Mouse (Mus musculus): ENCODE measurements at regions not wholly inside any gene's neighbourhood (a gene's known extent, or its start where the extent isn't known, plus 50 kb on each side); places are given as distances from the start of the nearest gene placed in this dataset.

GRCm38 (mm10) chr7:73184208-73185070 lies 190.9 kb upstream of the Rgma start:
- no peaks in the 10 kb centered on the region for H3K4me1 ChIP-seq
- no peak overlapping the region for H3K4me2 ChIP-seq (replicated peaks)
- no peak overlapping the region for H3K9ac ChIP-seq
- no peaks in the 10 kb centered on the region for H3K9me3 ChIP-seq (replicated peaks)
- no peak overlapping the region for H3K27ac ChIP-seq (replicated peaks)
- H3K36me3 ChIP-seq: no peaks in the 10 kb centered on the region
- no peak for ATAC-seq (ENCODE audit: insufficient number of reproducible peaks, low FRiP score, low TSS enrichment, low read depth)
- 90% methylated on average over 14 of the region's 14 CpGs for WGBS
- H3K27me3 ChIP-seq: no peaks in the 10 kb centered on the region
- H3K4me3 ChIP-seq (replicated peaks): no peak overlapping the region

- no peaks in the 10 kb centered on the region for H3K27me3 ChIP-seq
- no peaks in the 10 kb centered on the region for H3K36me3 ChIP-seq
- no peak overlapping the region for H3K27ac ChIP-seq (replicated peaks)
- WGBS: 72% methylated on average over 10 of the region's 10 CpGs
- no peaks in the 10 kb centered on the region for H3K9me3 ChIP-seq (replicated peaks)
- no peak for ATAC-seq (ENCODE audit: insufficient number of reproducible peaks, low FRiP score, low TSS enrichment, low read depth)
- H3K4me1 ChIP-seq: no peaks in the 10 kb centered on the region
- H3K4me3 ChIP-seq (replicated peaks): no peak overlapping the region
- H3K4me2 ChIP-seq (replicated peaks): no peak overlapping the region
- H3K9ac ChIP-seq: no peak overlapping the region
Measured at GRCm38 (mm10) chr7:73185071-73185531, 190.2 kb upstream of the Rgma start.

GRCm38 (mm10) chr7:73185591-73185990 lies 189.7 kb upstream of the Rgma start:
- no peaks in the 10 kb centered on the region for H3K4me1 ChIP-seq

GRCm38 (mm10) chr7:73186501-73186900 lies 188.8 kb upstream of the Rgma start:
- Histone ChIP-seq H3K27ac (replicated peaks) (no peak overlapping the region), H3K9me3 (replicated peaks) (no peaks in the 10 kb centered on the region), H3K36me3 (no peaks in the 10 kb centered on the region), H3K4me1 (no peaks in the 10 kb centered on the region), H3K9ac (no peak overlapping the region), H3K4me2 (replicated peaks) (no peak overlapping the region), H3K27me3 (no peaks in the 10 kb centered on the region), H3K4me3 (replicated peaks) (no peak overlapping the region)
- no peak for ATAC-seq (ENCODE audit: insufficient number of reproducible peaks, low FRiP score, low TSS enrichment, low read depth)
- 87% methylated on average over 3 of the region's 3 CpGs for WGBS

More at GRCm38 (mm10) chr7:73185591-73185990, 189.7 kb upstream of the Rgma start:
- no peak overlapping the region for H3K27ac ChIP-seq (replicated peaks)
- 94% methylated on average over 5 of the region's 5 CpGs for WGBS
- no peak overlapping the region for H3K9ac ChIP-seq
- H3K9me3 ChIP-seq (replicated peaks): no peaks in the 10 kb centered on the region
- H3K36me3 ChIP-seq: no peaks in the 10 kb centered on the region
- no peak for ATAC-seq (ENCODE audit: insufficient number of reproducible peaks, low FRiP score, low TSS enrichment, low read depth)
- no peak overlapping the region for H3K4me2 ChIP-seq (replicated peaks)
- H3K27me3 ChIP-seq: no peaks in the 10 kb centered on the region
- no peak overlapping the region for H3K4me3 ChIP-seq (replicated peaks)

GRCm38 (mm10) chr7:73191388-73192278 lies 183.7 kb upstream of the Rgma start:
- ATAC-seq (ENCODE audit: insufficient number of reproducible peaks, low FRiP score, low TSS enrichment, low read depth): no peak
- H3K27me3 ChIP-seq: no peaks in the 10 kb centered on the region
- no peaks in the 10 kb centered on the region for H3K9me3 ChIP-seq (replicated peaks)
- 46% methylated on average over 12 of the region's 12 CpGs for WGBS
- no peaks in the 10 kb centered on the region for H3K36me3 ChIP-seq
- H3K4me3 ChIP-seq (replicated peaks): no peak overlapping the region
- no peaks in the 10 kb centered on the region for H3K4me1 ChIP-seq
- H3K27ac ChIP-seq (replicated peaks): no peak overlapping the region
- H3K9ac ChIP-seq: no peak overlapping the region
- H3K4me2 ChIP-seq (replicated peaks): no peak overlapping the region

- no peak for ATAC-seq (ENCODE audit: insufficient number of reproducible peaks, low FRiP score, low TSS enrichment, low read depth)
- 89% methylated on average over 7 of the region's 7 CpGs for WGBS
- no peaks in the 10 kb centered on the region for H3K27me3 ChIP-seq
Measured at GRCm38 (mm10) chr7:73192839-73193238, 182.5 kb upstream of the Rgma start.

GRCm38 (mm10) chr7:73195306-73195705 lies 180.0 kb upstream of the Rgma start:
- 0 out of 2 replicates have a peak, but pooled peaks cover 5% of the 10 kb centered on the region for H3K4me1 ChIP-seq
- ATAC-seq (ENCODE audit: insufficient number of reproducible peaks, low FRiP score, low TSS enrichment, low read depth): no peak
- H3K36me3 ChIP-seq: no peaks in the 10 kb centered on the region
- 67% methylated on average over 4 of the region's 4 CpGs for WGBS
- H3K4me3 ChIP-seq (replicated peaks): no peak overlapping the region
- no peaks in the 10 kb centered on the region for H3K9me3 ChIP-seq (replicated peaks)
- no peak overlapping the region for H3K9ac ChIP-seq
- no peak overlapping the region for H3K4me2 ChIP-seq (replicated peaks)
- H3K27me3 ChIP-seq: no peaks in the 10 kb centered on the region
- no peak overlapping the region for H3K27ac ChIP-seq (replicated peaks)

More at GRCm38 (mm10) chr7:73192839-73193238, 182.5 kb upstream of the Rgma start:
- Histone ChIP-seq H3K27ac (replicated peaks) (no peak overlapping the region), H3K36me3 (no peaks in the 10 kb centered on the region), H3K4me1 (no peaks in the 10 kb centered on the region), H3K9me3 (replicated peaks) (no peaks in the 10 kb centered on the region), H3K4me3 (replicated peaks) (no peak overlapping the region), H3K9ac (no peak overlapping the region), H3K4me2 (replicated peaks) (no peak overlapping the region)

GRCm38 (mm10) chr7:73196851-73197531 lies 178.3 kb upstream of the Rgma start:
- 0 out of 2 replicates have a peak, but pooled peaks cover 5% of the 10 kb centered on the region for H3K4me1 ChIP-seq
- no peak overlapping the region for H3K27ac ChIP-seq (replicated peaks)
- no peak overlapping the region for H3K4me2 ChIP-seq (replicated peaks)
- H3K9ac ChIP-seq: no peak overlapping the region
- 50% methylated on average over 12 of the region's 12 CpGs for WGBS
- ATAC-seq (ENCODE audit: insufficient number of reproducible peaks, low FRiP score, low TSS enrichment, low read depth): peak; percentile 39; the same call in 1 of the 2 replicates
- no peak overlapping the region for H3K4me3 ChIP-seq (replicated peaks)
- H3K36me3 ChIP-seq: no peaks in the 10 kb centered on the region
- no peaks in the 10 kb centered on the region for H3K9me3 ChIP-seq (replicated peaks)
- H3K27me3 ChIP-seq: no peaks in the 10 kb centered on the region

GRCm38 (mm10) chr7:73198069-73198468 lies 177.2 kb upstream of the Rgma start:
- no peak for ATAC-seq (ENCODE audit: insufficient number of reproducible peaks, low FRiP score, low TSS enrichment, low read depth)
- Histone ChIP-seq H3K9ac (no peak overlapping the region), H3K9me3 (replicated peaks) (no peaks in the 10 kb centered on the region), H3K27me3 (no peaks in the 10 kb centered on the region), H3K36me3 (no peaks in the 10 kb centered on the region), H3K4me3 (replicated peaks) (no peak overlapping the region), H3K27ac (replicated peaks) (no peak overlapping the region), H3K4me2 (replicated peaks) (no peak overlapping the region), H3K4me1 (0 out of 2 replicates have a peak, but pooled peaks cover 5% of the 10 kb centered on the region)
- WGBS: 59% methylated on average over 5 of the region's 5 CpGs

GRCm38 (mm10) chr7:73199967-73200366 lies 175.3 kb upstream of the Rgma start:
- Histone ChIP-seq H3K27me3 (no peaks in the 10 kb centered on the region), H3K27ac (replicated peaks) (no peak overlapping the region), H3K4me2 (replicated peaks) (no peak overlapping the region), H3K4me1 (0 out of 2 replicates have a peak, but pooled peaks cover 5% of the 10 kb centered on the region), H3K36me3 (no peaks in the 10 kb centered on the region), H3K4me3 (replicated peaks) (no peak overlapping the region), H3K9ac (no peak overlapping the region), H3K9me3 (replicated peaks) (no peaks in the 10 kb centered on the region)
- no peak for ATAC-seq (ENCODE audit: insufficient number of reproducible peaks, low FRiP score, low TSS enrichment, low read depth)
- 76% methylated on average over 6 of the region's 6 CpGs for WGBS

GRCm38 (mm10) chr7:73201330-73201729 lies 174.0 kb upstream of the Rgma start:
- Histone ChIP-seq H3K27me3 (no peaks in the 10 kb centered on the region), H3K9ac (no peak overlapping the region), H3K4me1 (0 out of 2 replicates have a peak, but pooled peaks cover 5% of the 10 kb centered on the region), H3K36me3 (no peaks in the 10 kb centered on the region), H3K4me3 (replicated peaks) (no peak overlapping the region), H3K4me2 (replicated peaks) (no peak overlapping the region), H3K27ac (replicated peaks) (no peak overlapping the region), H3K9me3 (replicated peaks) (no peaks in the 10 kb centered on the region)
- WGBS: 49% methylated on average over 6 of the region's 6 CpGs
- no peak for ATAC-seq (ENCODE audit: insufficient number of reproducible peaks, low FRiP score, low TSS enrichment, low read depth)

Measured in embryonic facial prominence, embryonic 15.5 days (tissue).